Mouse (Mus musculus): Measurements from ENCODE around the gene Efna5. TPM values are rescaled to one million over a fixed set of nuclear protein-coding genes. Genes with fewer than 3 reads are reported as not detected.

Efna5 gene
- polyA plus RNA-seq, 1 experiment: 32.7 TPM

- Histone ChIP-seq H3K27ac (ENCODE audit: insufficient read depth, low read length) (no peak overlapping the region), H3K36me3 (ENCODE audit: control insufficient read depth, insufficient read depth, low read length, poor library complexity, severe bottlenecking) (no peaks in the 10 kb centered on the region), H3K4me1 (ENCODE audit: control insufficient read depth, insufficient read depth, low read length) (no peaks in the 10 kb centered on the region), H3K4me3 (ENCODE audit: low read depth, low read length) (no peak overlapping the region), H3K9me3 (replicated peaks; ENCODE audit: control insufficient read depth, insufficient read depth, low read length, poor library complexity, severe bottlenecking) (no peaks in the 10 kb centered on the region), H3K9ac (ENCODE audit: low read depth, poor library complexity, severe bottlenecking) (no peak overlapping the region), H3K27me3 (ENCODE audit: control insufficient read depth, insufficient read depth, low read length, poor library complexity, severe bottlenecking) (no peaks in the 10 kb centered on the region)
- TF ChIP-seq CTCF (IDR thresholded peaks at IDR 0.05; ENCODE audit: low read depth, low read length): no peak
- TF ChIP-seq EP300 (IDR thresholded peaks at IDR 0.05; ENCODE audit: insufficient read depth, low read depth, low read length): no peak
- no peak for TF ChIP-seq POLR2A (IDR thresholded peaks at IDR 0.05; ENCODE audit: insufficient read depth, low read length)
Measured at GRCm38 (mm10) chr17:62614237-62614636, 266.9 kb downstream of the Efna5 start.

- H3K4me1 ChIP-seq (ENCODE audit: control insufficient read depth, insufficient read depth, low read length): no peaks in the 10 kb centered on the region
- H3K9ac ChIP-seq (ENCODE audit: low read depth, poor library complexity, severe bottlenecking): no peak overlapping the region
- H3K9me3 ChIP-seq (replicated peaks; ENCODE audit: control insufficient read depth, insufficient read depth, low read length, poor library complexity, severe bottlenecking): no peaks in the 10 kb centered on the region
- H3K27me3 ChIP-seq (ENCODE audit: control insufficient read depth, insufficient read depth, low read length, poor library complexity, severe bottlenecking): no peaks in the 10 kb centered on the region
- TF ChIP-seq POLR2A (IDR thresholded peaks at IDR 0.05; ENCODE audit: insufficient read depth, low read length) (no peak), EP300 (IDR thresholded peaks at IDR 0.05; ENCODE audit: insufficient read depth, low read depth, low read length) (no peak), CTCF (IDR thresholded peaks at IDR 0.05; ENCODE audit: low read depth, low read length) (no peak)
- no peaks in the 10 kb centered on the region for H3K36me3 ChIP-seq (ENCODE audit: control insufficient read depth, insufficient read depth, low read length, poor library complexity, severe bottlenecking)
- no peak overlapping the region for H3K27ac ChIP-seq (ENCODE audit: insufficient read depth, low read length)
- H3K4me3 ChIP-seq (ENCODE audit: low read depth, low read length): no peak overlapping the region
Measured at GRCm38 (mm10) chr17:62613232-62613631, 267.9 kb downstream of the Efna5 start.

GRCm38 (mm10) chr17:62608145-62608544 is 273.0 kb downstream of the Efna5 start:
- H3K9ac ChIP-seq (ENCODE audit: low read depth, poor library complexity, severe bottlenecking): no peak overlapping the region
- no peak overlapping the region for H3K4me3 ChIP-seq (ENCODE audit: low read depth, low read length)
- H3K36me3 ChIP-seq (ENCODE audit: control insufficient read depth, insufficient read depth, low read length, poor library complexity, severe bottlenecking): no peaks in the 10 kb centered on the region
- H3K4me1 ChIP-seq (ENCODE audit: control insufficient read depth, insufficient read depth, low read length): no peaks in the 10 kb centered on the region
- H3K9me3 ChIP-seq (replicated peaks; ENCODE audit: control insufficient read depth, insufficient read depth, low read length, poor library complexity, severe bottlenecking): no peaks in the 10 kb centered on the region
- no peaks in the 10 kb centered on the region; the same call in 1 of the 2 replicates for H3K27me3 ChIP-seq (ENCODE audit: control insufficient read depth, insufficient read depth, low read length, poor library complexity, severe bottlenecking)
- TF ChIP-seq EP300 (IDR thresholded peaks at IDR 0.05; ENCODE audit: insufficient read depth, low read depth, low read length): no peak
- TF ChIP-seq POLR2A (IDR thresholded peaks at IDR 0.05; ENCODE audit: insufficient read depth, low read length): no peak
- TF ChIP-seq CTCF (IDR thresholded peaks at IDR 0.05; ENCODE audit: low read depth, low read length): no peak
- no peak overlapping the region for H3K27ac ChIP-seq (ENCODE audit: insufficient read depth, low read length)

- Histone ChIP-seq H3K9ac (ENCODE audit: low read depth, poor library complexity, severe bottlenecking) (no peak overlapping the region), H3K9me3 (replicated peaks; ENCODE audit: control insufficient read depth, insufficient read depth, low read length, poor library complexity, severe bottlenecking) (no peaks in the 10 kb centered on the region), H3K27ac (ENCODE audit: insufficient read depth, low read length) (no peak overlapping the region), H3K36me3 (ENCODE audit: control insufficient read depth, insufficient read depth, low read length, poor library complexity, severe bottlenecking) (no peaks in the 10 kb centered on the region), H3K4me3 (ENCODE audit: low read depth, low read length) (no peak overlapping the region), H3K4me1 (ENCODE audit: control insufficient read depth, insufficient read depth, low read length) (no peaks in the 10 kb centered on the region), H3K27me3 (ENCODE audit: control insufficient read depth, insufficient read depth, low read length, poor library complexity, severe bottlenecking) (no peaks in the 10 kb centered on the region; the same call in 1 of the 2 replicates)
- TF ChIP-seq EP300 (IDR thresholded peaks at IDR 0.05; ENCODE audit: insufficient read depth, low read depth, low read length) (no peak), CTCF (IDR thresholded peaks at IDR 0.05; ENCODE audit: low read depth, low read length) (no peak), POLR2A (IDR thresholded peaks at IDR 0.05; ENCODE audit: insufficient read depth, low read length) (no peak)
Measured at GRCm38 (mm10) chr17:62607304-62607914, 273.7 kb downstream of the Efna5 start.

- no peak for TF ChIP-seq CTCF (IDR thresholded peaks at IDR 0.05; ENCODE audit: low read depth, low read length)
- TF ChIP-seq POLR2A (IDR thresholded peaks at IDR 0.05; ENCODE audit: insufficient read depth, low read length): no peak
- TF ChIP-seq EP300 (IDR thresholded peaks at IDR 0.05; ENCODE audit: insufficient read depth, low read depth, low read length): no peak
- H3K27ac ChIP-seq (ENCODE audit: insufficient read depth, low read length): no peak overlapping the region
- H3K27me3 ChIP-seq (ENCODE audit: control insufficient read depth, insufficient read depth, low read length, poor library complexity, severe bottlenecking): no peaks in the 10 kb centered on the region; the same call in 1 of the 2 replicates
- H3K9me3 ChIP-seq (replicated peaks; ENCODE audit: control insufficient read depth, insufficient read depth, low read length, poor library complexity, severe bottlenecking): no peaks in the 10 kb centered on the region
- H3K9ac ChIP-seq (ENCODE audit: low read depth, poor library complexity, severe bottlenecking): no peak overlapping the region
- H3K36me3 ChIP-seq (ENCODE audit: control insufficient read depth, insufficient read depth, low read length, poor library complexity, severe bottlenecking): no peaks in the 10 kb centered on the region
- no peak overlapping the region for H3K4me3 ChIP-seq (ENCODE audit: low read depth, low read length)
- no peaks in the 10 kb centered on the region for H3K4me1 ChIP-seq (ENCODE audit: control insufficient read depth, insufficient read depth, low read length)
Measured at GRCm38 (mm10) chr17:62606681-62607080, 274.4 kb downstream of the Efna5 start.

- Histone ChIP-seq H3K27ac (ENCODE audit: insufficient read depth, low read length) (no peak overlapping the region), H3K9me3 (replicated peaks; ENCODE audit: control insufficient read depth, insufficient read depth, low read length, poor library complexity, severe bottlenecking) (no peaks in the 10 kb centered on the region), H3K4me3 (ENCODE audit: low read depth, low read length) (no peak overlapping the region), H3K36me3 (ENCODE audit: control insufficient read depth, insufficient read depth, low read length, poor library complexity, severe bottlenecking) (no peaks in the 10 kb centered on the region), H3K9ac (ENCODE audit: low read depth, poor library complexity, severe bottlenecking) (no peak overlapping the region), H3K4me1 (ENCODE audit: control insufficient read depth, insufficient read depth, low read length) (no peaks in the 10 kb centered on the region), H3K27me3 (ENCODE audit: control insufficient read depth, insufficient read depth, low read length, poor library complexity, severe bottlenecking) (no peaks in the 10 kb centered on the region; the same call in 1 of the 2 replicates)
- TF ChIP-seq EP300 (IDR thresholded peaks at IDR 0.05; ENCODE audit: insufficient read depth, low read depth, low read length) (no peak), CTCF (IDR thresholded peaks at IDR 0.05; ENCODE audit: low read depth, low read length) (no peak), POLR2A (IDR thresholded peaks at IDR 0.05; ENCODE audit: insufficient read depth, low read length) (no peak)
Measured at GRCm38 (mm10) chr17:62604309-62604708, 276.8 kb downstream of the Efna5 start.
